Mouse (Mus musculus) stomach, embryonic 15.5 days (tissue): Measurements from ENCODE around the gene Atf6. TPM values are rescaled to one million over a fixed set of nuclear protein-coding genes. Genes with fewer than 3 reads are reported as not detected.

Source experiments
- ATAC-seq: fragments of 200-750 bp; cut with Nextera tagmentation; 2 replicates; pipeline ENCODE4 v1.8.0; 2017; ENCODE audit warnings: low read depth, moderate number of reproducible peaks, moderate TSS enrichment; ENCODE audit not compliant: insufficient read depth, low FRiP score
- H3K27ac ChIP-seq: fragments of 300-500 bp; sonication (generic); 2 replicates; pipeline ENCODE4 v1.5.1; 2015; ENCODE audit warnings: mild to moderate bottlenecking, inconsistent platforms
- H3K27me3 ChIP-seq: fragments of 300-500 bp; sonication (generic); replicated peaks from 2 replicates; pipeline ENCODE4 v1.6.1; 2015; ENCODE audit warnings: inconsistent platforms
- H3K36me3 ChIP-seq: fragments of 300-500 bp; sonication (generic); 2 replicates; pipeline ENCODE4 v1.6.1; 2015; ENCODE audit warnings: inconsistent platforms
- H3K4me1 ChIP-seq: fragments of 300-500 bp; sonication (generic); 2 replicates; pipeline ENCODE4 v1.6.1; 2015; ENCODE audit warnings: inconsistent platforms
- H3K4me2 ChIP-seq: fragments of 300-500 bp; sonication (generic); 2 replicates; pipeline ENCODE4 v1.6.1; 2015; ENCODE audit warnings: mild to moderate bottlenecking, inconsistent platforms
- H3K4me3 ChIP-seq: fragments of 300-500 bp; sonication (generic); replicated peaks from 2 replicates; pipeline ENCODE4 v1.5.1; 2015; ENCODE audit warnings: inconsistent platforms
- H3K9ac ChIP-seq: fragments of 300-500 bp; sonication (generic); 2 replicates; pipeline ENCODE4 v1.6.1; 2015; ENCODE audit warnings: inconsistent platforms
- H3K9me3 ChIP-seq: fragments of 300-500 bp; sonication (generic); 2 replicates; pipeline ENCODE4 v1.6.1; 2016; ENCODE audit warnings: inconsistent platforms
- WGBS: fragments of 180-500 bp; shearing (Covaris S2); methylation state at CpG from one replicate; pipeline ENCODE4 v1.1.7; 2015; 5-methylcytosine and 5-hydroxymethylcytosine counted together
- polyA plus RNA-seq: library from polyadenylated mRNA; unstranded; fragments of >200 nt; fragmentation: Nextera tagmentation; extraction: Ambion mirVana; gene quantifications from 2 replicates; pipeline ENCODE4 v1.2.1, GENCODE M21; 2015

Atf6 gene
- polyA plus RNA-seq, 1 experiment from 2014 or later: 8.9 TPM

DNA sequence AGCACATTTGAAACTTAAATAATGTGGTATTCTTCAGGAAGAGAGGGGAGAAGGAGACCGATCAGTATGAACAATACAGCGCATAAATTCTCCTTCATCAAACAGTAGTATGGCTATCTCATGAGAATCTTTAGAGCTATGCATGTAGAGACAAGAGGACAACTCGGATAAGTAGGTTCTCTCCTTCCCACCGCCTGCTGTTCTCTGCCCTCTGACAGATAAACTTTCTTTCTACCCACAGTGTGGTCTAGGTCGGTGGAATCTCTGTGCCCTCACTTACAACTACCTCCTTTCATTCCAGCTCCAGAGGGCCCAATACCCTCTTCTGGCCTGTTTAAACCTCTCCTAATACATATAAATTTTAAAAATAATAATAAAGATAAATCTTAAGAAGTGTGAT is 121.0 kb downstream of the Atf6 start:
- no peak overlapping the region for H3K9ac ChIP-seq
- no peaks in the 10 kb centered on the region for H3K9me3 ChIP-seq
- peaks cover 5% of the 10 kb centered on the region; the same call in 1 of the 2 replicates for H3K4me1 ChIP-seq
- no peak overlapping the region for H3K4me2 ChIP-seq
- H3K36me3 ChIP-seq: no peaks in the 10 kb centered on the region
- no peak for ATAC-seq
- 87% methylated on average over 5 of the region's 5 CpGs for WGBS
- H3K27ac ChIP-seq: no peak overlapping the region
- H3K4me3 ChIP-seq: no peak overlapping the region
- no peaks in the 10 kb centered on the region for H3K27me3 ChIP-seq

DNA sequence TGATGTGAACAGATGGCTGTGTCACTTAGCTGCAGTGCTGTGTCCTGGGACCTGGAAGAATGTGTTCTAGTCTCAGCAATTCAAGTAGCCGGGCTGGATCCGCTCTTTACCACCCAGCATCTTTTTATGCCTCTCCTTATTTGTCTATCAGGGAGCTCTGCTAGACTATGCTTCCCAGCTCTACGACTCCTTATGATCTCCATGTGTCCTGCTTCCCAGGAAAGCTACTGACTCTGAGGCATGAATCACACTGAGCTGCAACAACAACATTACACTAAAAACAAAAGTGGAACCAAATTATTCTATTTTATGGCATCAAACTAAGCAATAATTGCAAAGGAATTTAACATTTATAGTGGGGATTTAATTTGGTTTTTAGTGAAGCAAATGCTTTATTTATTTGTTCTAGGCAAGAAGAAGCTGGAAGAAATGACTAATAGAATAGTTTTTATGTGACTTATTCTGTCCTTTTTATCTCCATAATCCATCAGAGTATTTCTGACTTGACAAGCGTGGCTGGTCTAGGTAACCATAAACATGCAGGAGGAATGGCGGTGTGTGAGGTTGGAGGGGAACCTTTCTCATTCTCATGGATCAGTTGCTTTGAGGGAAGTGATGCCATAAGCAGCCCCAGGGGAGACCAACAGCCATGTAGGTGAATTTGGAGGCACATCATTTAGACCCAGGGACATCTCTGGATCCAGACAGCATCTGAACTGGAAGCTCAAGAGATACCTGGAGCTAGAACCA is 125.9 kb downstream of the Atf6 start:
- Histone ChIP-seq H3K9me3 (no peaks in the 10 kb centered on the region), H3K4me3 (no peak overlapping the region)
- ATAC-seq: no peak

GRCm38 (mm10) chr1:170734866-170735265 is 132.7 kb downstream of the Atf6 start:
- no peak overlapping the region for H3K9ac ChIP-seq
- no peaks in the 10 kb centered on the region for H3K4me1 ChIP-seq
- no peaks in the 10 kb centered on the region for H3K9me3 ChIP-seq
- H3K27ac ChIP-seq: no peak overlapping the region
- no peaks in the 10 kb centered on the region for H3K36me3 ChIP-seq
- no peaks in the 10 kb centered on the region for H3K27me3 ChIP-seq
- WGBS: 80% methylated on average over 3 of the region's 3 CpGs
- H3K4me3 ChIP-seq: no peak overlapping the region
- H3K4me2 ChIP-seq: no peak overlapping the region
- ATAC-seq: no peak

More for the DNA sequence above, 125.9 kb downstream of the Atf6 start:
- no peaks in the 10 kb centered on the region for H3K27me3 ChIP-seq
- WGBS: 68% methylated on average over 5 of the region's 5 CpGs
- H3K4me2 ChIP-seq: no peak overlapping the region
- H3K9ac ChIP-seq: no peak overlapping the region
- H3K36me3 ChIP-seq: no peaks in the 10 kb centered on the region
- H3K4me1 ChIP-seq: peaks cover 5% of the 10 kb centered on the region; the same call in 1 of the 2 replicates
- no peak overlapping the region for H3K27ac ChIP-seq

DNA sequence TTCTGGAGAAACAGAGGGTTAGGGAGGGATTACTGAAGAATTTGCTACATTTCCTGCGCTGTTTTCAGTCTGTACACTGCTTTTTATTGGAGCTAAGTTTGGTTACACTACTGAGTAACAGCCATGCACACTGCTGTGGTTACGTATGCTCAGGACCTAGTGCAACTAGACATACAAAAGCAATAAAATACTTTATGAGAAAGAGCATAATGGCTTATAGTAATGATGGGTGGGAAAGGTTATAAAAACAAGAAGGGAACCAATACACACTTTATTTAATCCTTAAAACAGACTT is 135.0 kb downstream of the Atf6 start:
- H3K9ac ChIP-seq: no peak overlapping the region
- H3K27me3 ChIP-seq: no peaks in the 10 kb centered on the region
- ATAC-seq: no peak
- no peak overlapping the region for H3K4me2 ChIP-seq
- H3K4me3 ChIP-seq: no peak overlapping the region
- no peaks in the 10 kb centered on the region for H3K9me3 ChIP-seq
- H3K36me3 ChIP-seq: no peaks in the 10 kb centered on the region
- 86% methylated on average over 2 of the region's 2 CpGs for WGBS
- no peaks in the 10 kb centered on the region for H3K4me1 ChIP-seq
- H3K27ac ChIP-seq: no peak overlapping the region

GRCm38 (mm10) chr1:170731865-170732595 is 135.5 kb downstream of the Atf6 start:
- no peak overlapping the region for H3K4me2 ChIP-seq
- H3K9ac ChIP-seq: no peak overlapping the region
- WGBS: 67% methylated on average over 11 of the region's 11 CpGs
- H3K4me1 ChIP-seq: no peaks in the 10 kb centered on the region
- no peaks in the 10 kb centered on the region for H3K9me3 ChIP-seq
- no peaks in the 10 kb centered on the region for H3K27me3 ChIP-seq
- H3K36me3 ChIP-seq: no peaks in the 10 kb centered on the region
- H3K27ac ChIP-seq: no peak overlapping the region
- H3K4me3 ChIP-seq: no peak overlapping the region
- ATAC-seq: no peak

DNA sequence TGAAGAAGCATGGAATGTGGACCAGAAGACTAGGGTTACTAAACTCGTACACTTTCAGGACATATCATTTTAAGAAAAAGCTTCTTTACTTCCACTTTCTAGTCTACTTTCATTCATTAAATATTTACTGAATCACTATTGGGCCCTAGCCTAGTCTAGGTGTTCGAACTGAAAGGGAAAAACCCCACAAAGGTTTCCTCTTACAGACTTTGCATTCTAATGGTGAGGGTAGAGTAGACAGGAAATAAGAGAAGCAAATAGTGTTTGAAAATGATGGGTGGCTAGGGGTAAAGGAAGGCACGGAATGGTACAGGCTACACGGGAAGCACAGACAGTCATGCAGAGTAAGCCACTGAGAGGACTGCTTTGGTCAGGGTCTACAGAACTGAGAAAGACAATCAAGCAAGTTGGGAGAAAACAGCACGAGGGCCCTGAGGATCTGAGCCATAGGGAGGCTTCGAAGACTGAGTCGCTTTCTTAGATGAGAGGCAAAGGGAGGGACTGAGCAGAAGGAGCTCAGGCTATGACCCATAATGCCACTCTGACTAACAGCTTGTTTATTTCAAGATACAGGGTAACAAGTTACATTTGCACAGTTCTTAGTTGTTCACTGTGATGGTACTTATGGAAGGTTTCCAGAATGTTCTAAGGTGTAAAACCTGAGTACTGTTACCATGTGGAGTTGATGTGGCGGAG is 138.2 kb downstream of the Atf6 start:
- Histone ChIP-seq H3K36me3 (no peaks in the 10 kb centered on the region), H3K9ac (no peak overlapping the region), H3K4me3 (no peak overlapping the region), H3K9me3 (no peaks in the 10 kb centered on the region), H3K27ac (no peak overlapping the region), H3K27me3 (no peaks in the 10 kb centered on the region), H3K4me1 (no peaks in the 10 kb centered on the region), H3K4me2 (no peak overlapping the region)
- ATAC-seq: no peak
- WGBS: 74% methylated on average over 8 of the region's 8 CpGs

DNA sequence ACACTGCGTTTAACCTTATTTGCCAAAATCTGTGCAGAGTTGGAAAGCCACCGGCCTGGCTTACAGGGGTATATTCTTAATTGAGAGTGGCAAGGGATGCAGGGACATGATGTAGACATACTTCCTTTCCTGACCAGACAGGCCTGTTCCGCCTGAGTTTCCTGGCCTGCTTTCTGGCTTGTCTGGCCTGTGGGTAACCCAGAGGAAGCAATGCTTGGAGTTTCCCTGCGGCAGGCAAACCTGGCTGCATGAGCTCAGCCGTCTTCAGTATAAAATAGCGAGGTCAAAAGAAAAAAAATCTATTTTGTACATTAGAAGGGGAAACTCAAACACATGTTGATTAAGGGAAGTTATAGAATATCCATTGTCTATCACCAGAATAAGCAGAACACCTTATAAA is 139.0 kb downstream of the Atf6 start:
- Histone ChIP-seq H3K4me2 (no peak overlapping the region), H3K4me1 (no peaks in the 10 kb centered on the region), H3K36me3 (no peaks in the 10 kb centered on the region), H3K9me3 (no peaks in the 10 kb centered on the region), H3K27me3 (no peaks in the 10 kb centered on the region), H3K27ac (no peak overlapping the region), H3K9ac (no peak overlapping the region), H3K4me3 (no peak overlapping the region)
- 75% methylated on average over 6 of the region's 6 CpGs for WGBS
- ATAC-seq: no peak

- Histone ChIP-seq H3K4me1 (no peaks in the 10 kb centered on the region), H3K9ac (no peak overlapping the region), H3K4me2 (no peak overlapping the region), H3K27ac (no peak overlapping the region), H3K27me3 (no peaks in the 10 kb centered on the region), H3K4me3 (no peak overlapping the region), H3K36me3 (no peaks in the 10 kb centered on the region), H3K9me3 (no peaks in the 10 kb centered on the region)
- 81% methylated on average over 5 of the region's 5 CpGs for WGBS
- ATAC-seq: no peak
Measured at GRCm38 (mm10) chr1:170721560-170721959, 146.0 kb downstream of the Atf6 start.

- H3K27ac ChIP-seq: 0 out of 2 replicates have a peak overlapping the region, but pooled peaks have one; percentile 33
- H3K4me3 ChIP-seq: no peak overlapping the region
- no peak overlapping the region for H3K4me2 ChIP-seq
- ATAC-seq: no peak; the same call in 1 of the 2 replicates
- no peaks in the 10 kb centered on the region for H3K4me1 ChIP-seq
- 46% methylated on average over 8 of the region's 8 CpGs for WGBS
- no peak overlapping the region for H3K9ac ChIP-seq
- H3K27me3 ChIP-seq: no peaks in the 10 kb centered on the region
- no peaks in the 10 kb centered on the region for H3K36me3 ChIP-seq
- H3K9me3 ChIP-seq: no peaks in the 10 kb centered on the region
Measured at GRCm38 (mm10) chr1:170718133-170718810, 149.3 kb downstream of the Atf6 start.

DNA sequence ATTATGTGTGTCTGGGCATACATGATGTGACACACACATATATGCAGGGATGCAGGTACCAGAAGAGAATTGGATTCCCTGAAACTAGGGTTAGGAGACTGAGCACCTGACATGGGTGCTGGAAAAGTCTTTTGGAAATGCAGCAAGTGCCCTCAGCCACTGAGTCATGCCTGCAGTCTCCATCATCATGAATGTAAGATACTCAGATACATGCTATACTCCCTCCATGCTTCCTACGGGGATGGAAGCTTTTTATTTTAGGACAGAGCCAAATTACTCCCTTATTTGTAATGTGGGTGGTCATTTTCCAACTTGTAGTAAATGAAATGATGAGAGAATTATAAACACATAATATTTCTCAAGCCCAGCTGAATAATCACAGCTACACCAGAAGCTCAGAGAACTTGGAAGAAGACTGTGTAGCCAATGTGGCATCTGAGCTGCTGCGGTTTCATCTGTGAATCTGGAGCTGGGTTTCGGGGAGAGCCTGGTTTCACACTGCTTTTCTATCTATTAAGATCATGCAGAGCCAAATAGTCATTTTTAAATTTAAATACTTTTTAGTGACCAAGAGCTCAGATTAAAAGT is 150.2 kb downstream of the Atf6 start:
- WGBS: 62% methylated on average over 3 of the region's 3 CpGs
- Histone ChIP-seq H3K27ac (no peak overlapping the region), H3K36me3 (no peaks in the 10 kb centered on the region), H3K4me3 (no peak overlapping the region), H3K27me3 (no peaks in the 10 kb centered on the region), H3K4me2 (no peak overlapping the region), H3K9ac (no peak overlapping the region), H3K9me3 (no peaks in the 10 kb centered on the region), H3K4me1 (no peaks in the 10 kb centered on the region)
- no peak for ATAC-seq

GRCm38 (mm10) chr1:170711731-170712130 is 155.8 kb downstream of the Atf6 start:
- Histone ChIP-seq H3K9me3 (no peaks in the 10 kb centered on the region), H3K9ac (no peak overlapping the region), H3K36me3 (no peaks in the 10 kb centered on the region), H3K27ac (no peak overlapping the region), H3K4me1 (no peaks in the 10 kb centered on the region), H3K4me2 (no peak overlapping the region), H3K27me3 (no peaks in the 10 kb centered on the region), H3K4me3 (no peak overlapping the region)
- no peak for ATAC-seq
- 91% methylated on average over 7 of the region's 7 CpGs for WGBS
